Comparison of ENCODE assay signal across 8 mouse cellular contexts in the genomic region with DNA sequence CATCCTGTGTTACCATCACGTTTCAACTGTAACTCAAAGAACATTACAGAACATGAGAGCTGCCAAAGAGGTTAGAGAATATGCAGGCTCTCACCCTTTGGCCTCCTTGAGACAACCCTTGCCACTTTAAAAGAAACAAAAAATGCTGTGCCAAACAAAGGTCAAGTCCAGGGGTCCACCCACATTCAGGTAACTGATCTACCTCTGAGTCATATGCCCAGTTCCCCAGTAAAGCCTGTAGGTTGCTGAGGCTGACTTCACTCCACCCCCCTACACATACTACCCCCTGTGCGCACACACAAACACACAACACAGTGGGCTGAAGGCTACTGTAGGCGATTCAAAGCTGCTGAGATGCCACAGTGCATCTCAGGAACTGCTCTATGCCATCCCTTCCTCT. TPM values are rescaled to one million over a fixed set of nuclear protein-coding genes. Genes with fewer than 3 reads are reported as not detected.
DNase-seq lines count a peak whose midpoint lies in the region; ATAC-seq lines count a peak whose summit lies in the region.
"Had no signal": no experiment of that assay in that cellular context is flagged by ENCODE, and none has a peak within 500 bp of the region (broad histone marks: within the 10 kb centered on the region; RNA-seq: fewer than 3 reads in every experiment).

No protein-coding gene starts in this region.

- H3K4me3 ChIP-seq in hindbrain, embryonic 14.5 days (replicated peaks; ENCODE audit: low read length): 0 out of 2 replicates have a peak overlapping the region, but pooled peaks have one; percentile 98
- peak overlapping the region; percentile 98; the same call in 1 of the 2 replicates for H3K4me3 ChIP-seq in limb, embryonic 15.5 days

- H3K9me3 ChIP-seq in hindbrain, embryonic 14.5 days (ENCODE audit: control insufficient read depth, low read length): no peaks in the 10 kb centered on the region
- H3K9me3 ChIP-seq in limb, embryonic 15.5 days: no peaks in the 10 kb centered on the region

- H3K36me3 ChIP-seq in hindbrain, embryonic 14.5 days (replicated peaks; ENCODE audit: control insufficient read depth, insufficient read depth): peaks cover 77% of the 10 kb centered on the region
- peaks cover 74% of the 10 kb centered on the region for H3K36me3 ChIP-seq in limb, embryonic 15.5 days

- DNase-seq in thymus, postnatal 4 days: peak; percentile 8
- no peak for DNase-seq in thymus, postnatal 0 days (ENCODE audit: low spot score)
- DNase-seq in hindbrain, embryonic 14.5 days (ENCODE audit: low spot score): no peak
- DNase-seq in adipocyte (ENCODE audit: low spot score): no peak
- no peak for DNase-seq in frontal cortex, adult 2 months (ENCODE audit: extremely low spot score in 1 of 2, low spot score in 1 of 2)
- DNase-seq in gastrocnemius, adult 18-20 months (ENCODE audit: low spot score): no peak
- DNase-seq: left cerebral cortex, postnatal 4 days had no signal

- H3K27me3 ChIP-seq in hindbrain, embryonic 14.5 days (ENCODE audit: control insufficient read depth, insufficient read depth, low read length): no peaks in the 10 kb centered on the region
- no peaks in the 10 kb centered on the region for H3K27me3 ChIP-seq in limb, embryonic 15.5 days

- no peak overlapping the region for H3K9ac ChIP-seq in hindbrain, embryonic 14.5 days
- H3K9ac ChIP-seq in limb, embryonic 15.5 days: no peak overlapping the region

- ATAC-seq in hindbrain, embryonic 14.5 days (ENCODE audit: low FRiP score): no peak
- no peak for ATAC-seq in limb, embryonic 15.5 days (ENCODE audit: insufficient number of reproducible peaks, low FRiP score, low TSS enrichment, low read depth)

- peaks cover 23% of the 10 kb centered on the region for H3K4me1 ChIP-seq in hindbrain, embryonic 14.5 days (replicated peaks; ENCODE audit: control insufficient read depth, insufficient read depth, low read length)
- H3K4me1 ChIP-seq in limb, embryonic 15.5 days: peaks cover 21% of the 10 kb centered on the region

- 93% methylated on average over 3 of the region's 3 CpGs for WGBS in hindbrain, embryonic 14.5 days
- 95% methylated on average over 3 of the region's 3 CpGs for WGBS in limb, embryonic 15.5 days

- H3K27ac ChIP-seq in hindbrain, embryonic 14.5 days: no peak overlapping the region
- no peak overlapping the region for H3K27ac ChIP-seq in limb, embryonic 15.5 days

- peak overlapping the region; percentile 96; the same call in 1 of the 2 replicates for H3K4me2 ChIP-seq in hindbrain, embryonic 14.5 days (replicated peaks)
- peak overlapping the region; percentile 91 for H3K4me2 ChIP-seq in limb, embryonic 15.5 days

RNA-seq across cellular contexts. Expression of a gene that starts 1.4 kb away (rescaled TPM):
- polyA plus RNA-seq in thymus, postnatal 0 days (2015; fragmentation: Nextera tagmentation; extraction: Ambion mirVana): 164 and 184 TPM in 2 replicates
- polyA plus RNA-seq in hindbrain, embryonic 14.5 days (2014; fragmentation: Nextera tagmentation; extraction: Ambion mirVana): 134 and 141 TPM in 2 replicates
- polyA plus RNA-seq in limb, embryonic 15.5 days (2015; fragmentation: Nextera tagmentation; extraction: Ambion mirVana): 111 and 121 TPM in 2 replicates
- 291 and 306 TPM in 2 replicates for polyA plus RNA-seq in frontal cortex, adult 2 months (2012; rRNA removed)
- total RNA-seq in gastrocnemius, adult 18-20 months (2021): 10 to 100 TPM; 24.3 to 25.6 TPM

RNA-seq across cellular contexts. Expression of a gene that starts 1.4 kb away (rescaled TPM):
- 81.8 and 83.4 TPM in 2 replicates for polyA plus RNA-seq in thymus, postnatal 0 days (2015; fragmentation: Nextera tagmentation; extraction: Ambion mirVana)
- 76.8 and 81.6 TPM in 2 replicates for polyA plus RNA-seq in hindbrain, embryonic 14.5 days (2014; fragmentation: Nextera tagmentation; extraction: Ambion mirVana)
- 91.1 and 95.2 TPM in 2 replicates for polyA plus RNA-seq in limb, embryonic 15.5 days (2015; fragmentation: Nextera tagmentation; extraction: Ambion mirVana)
- 104 and 106 TPM in 2 replicates for polyA plus RNA-seq in frontal cortex, adult 2 months (2012; rRNA removed)
- total RNA-seq in gastrocnemius, adult 18-20 months (2021): 100 to 1,000 TPM; 131 to 133 TPM

RNA-seq across cellular contexts. Expression of a gene that starts 7.3 kb away (rescaled TPM):
- polyA plus RNA-seq in thymus, postnatal 0 days (2015; fragmentation: Nextera tagmentation; extraction: Ambion mirVana): 14.2 and 19.4 TPM in 2 replicates
- 25.4 and 29.3 TPM in 2 replicates for polyA plus RNA-seq in hindbrain, embryonic 14.5 days (2014; fragmentation: Nextera tagmentation; extraction: Ambion mirVana)
- 23.7 and 25.8 TPM in 2 replicates for polyA plus RNA-seq in limb, embryonic 15.5 days (2015; fragmentation: Nextera tagmentation; extraction: Ambion mirVana)
- 65.9 and 80.2 TPM in 2 replicates for polyA plus RNA-seq in frontal cortex, adult 2 months (2012; rRNA removed)
- 1 to 10 TPM; 4.2 to 6.5 TPM for total RNA-seq in gastrocnemius, adult 18-20 months (2021)

RNA-seq across cellular contexts. Expression of a gene that starts 21.3 kb away (rescaled TPM):
- polyA plus RNA-seq in thymus, postnatal 0 days (2015; fragmentation: Nextera tagmentation; extraction: Ambion mirVana): 13.9 and 14.1 TPM in 2 replicates
- 22.1 and 23.0 TPM in 2 replicates for polyA plus RNA-seq in hindbrain, embryonic 14.5 days (2014; fragmentation: Nextera tagmentation; extraction: Ambion mirVana)
- 17.1 and 19.6 TPM in 2 replicates for polyA plus RNA-seq in limb, embryonic 15.5 days (2015; fragmentation: Nextera tagmentation; extraction: Ambion mirVana)
- polyA plus RNA-seq in frontal cortex, adult 2 months (2012; rRNA removed): 26.6 and 31.6 TPM in 2 replicates
- 1 to 10 TPM; 8.6 to 9.2 TPM for total RNA-seq in gastrocnemius, adult 18-20 months (2021)

RNA-seq across cellular contexts. Expression of a gene that starts 27.0 kb away (rescaled TPM):
- polyA plus RNA-seq in thymus, postnatal 0 days (2015; fragmentation: Nextera tagmentation; extraction: Ambion mirVana): 15.9 and 17.1 TPM in 2 replicates
- polyA plus RNA-seq in hindbrain, embryonic 14.5 days (2014; fragmentation: Nextera tagmentation; extraction: Ambion mirVana): 1.9 and 2.1 TPM in 2 replicates
- 0.83 and 1.1 TPM in 2 replicates for polyA plus RNA-seq in limb, embryonic 15.5 days (2015; fragmentation: Nextera tagmentation; extraction: Ambion mirVana)
- 6.6 TPM in 2 replicates for polyA plus RNA-seq in frontal cortex, adult 2 months (2012; rRNA removed)
- total RNA-seq in gastrocnemius, adult 18-20 months (2021): under 1 TPM; 0.47 to 0.82 TPM
